Mouse (Mus musculus) adrenal gland, adult 2 months (tissue): ENCODE measurements around the gene Gckr. TPM values are rescaled to one million over a fixed set of nuclear protein-coding genes. Genes with fewer than 3 reads are reported as not detected.

Experiments used
- DNase-seq: peaks from one replicate; pipeline ENCODE4 v3.0.0; 2021
- long read RNA-seq: library from polyadenylated mRNA; stranded (forward); transcript quantifications from one replicate; pipeline ENCODE4 v2.0.0, GENCODE M21; 2021
- polyA plus RNA-seq: library from polyadenylated mRNA; depleted of rRNA; stranded (reverse); fragments of >200 nt; gene quantifications from 2 replicates; pipeline ENCODE4 v1.2.3, GENCODE M21; 2012; rRNA removed
- total RNA-seq, 2 experiments: library from RNA; stranded (reverse); gene quantifications; 2 replicates each; pipeline ENCODE4 v1.2.3; 2021

Gene Gckr
- under 1 TPM in 1 of 2 experiments, not detected in 1; 0.61 TPM for total RNA-seq
- polyA plus RNA-seq, result 0.13 and 0.20 TPM in 2 replicates
- long read RNA-seq, result 0 reads

- peak; percentile 13 for DNase-seq
Observed at GRCm38 (mm10) chr5:31297047-31297757, at the start of gene Gckr. TSS of gene Gckr (plus strand) at chr5:31297443.

GRCm38 (mm10) chr5:31250716-31251115 is 46.5 kb upstream of the Gckr start:
- DNase-seq, result no peak

- DNase-seq, result no peak
Observed at GRCm38 (mm10) chr5:31251541-31252101, 45.6 kb upstream of the Gckr start, which contains the start of gene Krtcap3. TSS of gene Krtcap3 (plus strand) at chr5:31251691.

- DNase-seq, result no peak
Observed at GRCm38 (mm10) chr5:31252151-31252550, 45.1 kb upstream of the Gckr start.

GRCm38 (mm10) chr5:31252795-31253545 is 44.3 kb upstream of the Gckr start:
- DNase-seq, result no peak

GRCm38 (mm10) chr5:31253806-31254205 is 43.4 kb upstream of the Gckr start:
- DNase-seq, result no peak

- peak; percentile 61 for DNase-seq
Observed at GRCm38 (mm10) chr5:31254452-31254851, 42.8 kb upstream of the Gckr start.

GRCm38 (mm10) chr5:31254901-31255300 is 42.3 kb upstream of the Gckr start:
- no peak for DNase-seq

GRCm38 (mm10) chr5:31255381-31255780 is 41.9 kb upstream of the Gckr start:
- DNase-seq, result no peak

- no peak for DNase-seq
Observed at GRCm38 (mm10) chr5:31255971-31256370, 41.3 kb upstream of the Gckr start.

GRCm38 (mm10) chr5:31257616-31258015 is 39.6 kb upstream of the Gckr start:
- DNase-seq, result no peak

GRCm38 (mm10) chr5:31266101-31266500 is 31.1 kb upstream of the Gckr start:
- DNase-seq, result no peak

GRCm38 (mm10) chr5:31267686-31268085 is 29.6 kb upstream of the Gckr start:
- DNase-seq, result no peak

GRCm38 (mm10) chr5:31273018-31273417 is 24.2 kb upstream of the Gckr start:
- DNase-seq, result no peak

GRCm38 (mm10) chr5:31279245-31279988 is 17.8 kb upstream of the Gckr start:
- DNase-seq, result no peak

GRCm38 (mm10) chr5:31288225-31288624 is 9.0 kb upstream of the Gckr start:
- no peak for DNase-seq

- no peak for DNase-seq
Observed at GRCm38 (mm10) chr5:31288655-31289054, 8.6 kb upstream of the Gckr start.

GRCm38 (mm10) chr5:31289626-31290230 is 7.5 kb upstream of the Gckr start:
- no peak for DNase-seq

- DNase-seq, result peak; percentile 98
Observed at GRCm38 (mm10) chr5:31290521-31291360, 6.5 kb upstream of the Gckr start, which contains the start of gene Ift172. TSS of gene Ift172 (minus strand) at chr5:31291116.

GRCm38 (mm10) chr5:31291361-31291688 is 5.9 kb upstream of the Gckr start:
- DNase-seq, result no peak
